ENCODE assay signal across 15 mouse cellular contexts in the genomic region with DNA sequence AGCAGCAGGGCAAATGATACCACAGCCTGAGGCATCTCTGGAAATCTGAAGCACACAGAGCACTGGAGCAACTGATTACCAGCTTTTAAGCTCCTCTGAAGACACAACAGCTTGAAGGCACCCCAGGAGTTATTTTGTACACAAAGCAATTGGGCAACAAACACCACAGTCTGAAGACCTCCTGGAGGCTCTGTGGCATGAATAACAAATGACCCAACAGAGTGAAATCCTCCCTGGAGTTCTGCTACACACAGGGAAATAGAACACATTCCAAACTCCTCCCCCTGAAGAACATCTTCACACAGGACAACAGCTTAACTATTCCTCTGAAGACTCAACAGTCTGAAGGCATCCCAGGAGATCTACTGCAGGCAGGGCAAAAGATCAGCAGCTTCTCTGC.
"Had no signal": no experiment of that assay in that cellular context is flagged by ENCODE, and none has a peak within 500 bp of the region (broad histone marks: within the 10 kb centered on the region; RNA-seq: fewer than 3 reads in every experiment).

No protein-coding gene starts in this region.

- H3K9ac ChIP-seq: neural tube, embryonic 13.5 days; neural tube, embryonic 15.5 days; stomach, embryonic 15.5 days had no signal

- H3K4me3 ChIP-seq: neural tube, embryonic 13.5 days; neural tube, embryonic 15.5 days; stomach, embryonic 15.5 days had no signal

- H3K4me2 ChIP-seq: neural tube, embryonic 13.5 days; neural tube, embryonic 15.5 days; stomach, embryonic 15.5 days had no signal

- H3K27me3 ChIP-seq: neural tube, embryonic 13.5 days; neural tube, embryonic 15.5 days; stomach, embryonic 15.5 days had no signal

- H3K4me1 ChIP-seq: neural tube, embryonic 13.5 days; neural tube, embryonic 15.5 days; stomach, embryonic 15.5 days had no signal

- DNase-seq: retina, postnatal 1 day; right cerebral cortex, adult 18-20 months; right cerebral cortex, postnatal 14 days; right cerebral cortex, postnatal 25 days; right cerebral cortex, postnatal 4 days; spleen, adult 18-20 months; thymus, adult 18-20 months; thymus, postnatal 14 days; thymus, postnatal 25 days; thymus, postnatal 36 days; thymus, postnatal 4 days had no signal

- H3K27ac ChIP-seq: neural tube, embryonic 13.5 days; neural tube, embryonic 15.5 days; stomach, embryonic 15.5 days; stomach, postnatal 0 days had no signal

- H3K36me3 ChIP-seq: neural tube, embryonic 13.5 days; neural tube, embryonic 15.5 days; stomach, embryonic 15.5 days had no signal

- H3K9me3 ChIP-seq: neural tube, embryonic 13.5 days; neural tube, embryonic 15.5 days; stomach, embryonic 15.5 days had no signal
